Mouse (Mus musculus) brain, adult 2 months (tissue): ENCODE measurements at regions not wholly inside any gene's neighbourhood (a gene's known extent, or its start where the extent isn't known, plus 50 kb on each side); places are given as distances from the start of the nearest gene placed in this dataset.
A peak's percentile ranks its signal among the peaks of the same experiment; 100 is the strongest.

Experiments used
- DNase-seq: peaks from one replicate; pipeline ENCODE4 v3.0.0; 2011; ENCODE audit warnings: low read depth, low spot score

DNA sequence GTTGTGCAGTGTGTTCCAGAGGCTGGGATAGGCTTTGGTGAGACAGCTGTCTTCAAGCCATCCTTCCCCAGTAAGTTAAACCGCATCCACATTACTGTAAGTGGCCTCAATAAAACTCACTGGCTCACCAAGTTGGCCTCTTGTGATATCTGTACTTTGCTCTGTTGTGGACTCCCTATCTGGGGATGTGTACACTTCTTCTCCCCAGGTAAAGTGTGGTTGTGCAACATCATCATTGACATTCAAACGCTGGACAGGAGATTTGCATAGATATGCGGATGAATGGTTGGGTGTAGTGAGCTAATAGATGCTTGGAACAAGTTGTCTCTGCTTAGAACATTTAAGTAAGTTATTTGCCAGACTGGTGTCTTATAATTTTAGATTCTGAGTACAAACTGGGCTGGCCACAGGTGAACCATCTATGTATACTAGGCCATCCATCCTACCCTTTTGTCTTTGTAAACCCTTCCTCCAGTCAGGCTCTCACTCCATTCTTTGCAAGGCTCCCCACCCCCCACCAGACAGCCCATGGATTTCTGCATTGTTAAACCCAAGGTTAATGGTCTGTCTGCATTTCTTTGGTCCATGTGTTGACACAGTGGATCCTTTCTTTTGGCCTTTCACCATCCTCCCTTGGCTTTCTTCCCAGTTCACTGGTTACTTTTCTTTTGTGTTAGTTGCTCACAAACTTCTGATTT, 303.0 kb downstream of the Plpp3 start:
- DNase-seq = no peak

- DNase-seq = no peak
Measured at GRCm38 (mm10) chr4:105460689-105461005, 303.5 kb downstream of the Plpp3 start.

- DNase-seq = no peak
Measured at GRCm38 (mm10) chr4:105467811-105468210, 310.7 kb downstream of the Plpp3 start.

GRCm38 (mm10) chr4:105469300-105469821, 312.2 kb downstream of the Plpp3 start:
- no peak for DNase-seq

- peak; percentile 65 for DNase-seq
Measured at GRCm38 (mm10) chr4:105474765-105475560, 314.7 kb upstream of the Gm12728 start.

DNA sequence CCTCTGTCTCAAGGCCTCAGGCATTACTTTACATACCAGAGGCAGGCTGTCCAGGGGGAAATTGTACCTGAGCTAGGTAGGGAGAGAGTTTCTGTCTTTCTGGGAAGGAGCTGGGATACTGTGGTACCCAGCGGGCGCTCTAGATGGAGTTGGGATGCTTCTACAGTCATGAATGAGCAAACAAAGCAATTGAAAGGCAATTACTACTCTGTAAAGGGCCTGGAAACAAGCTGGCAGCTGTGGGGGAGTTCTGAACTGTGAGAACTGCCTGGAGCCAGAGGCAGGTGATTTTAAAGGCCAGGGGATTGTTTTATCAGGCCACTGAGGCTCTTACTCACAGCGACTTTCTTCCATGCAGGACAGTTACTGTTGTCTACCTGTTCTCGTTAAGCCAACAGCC, 313.3 kb upstream of the Gm12728 start:
- no peak for DNase-seq

DNA sequence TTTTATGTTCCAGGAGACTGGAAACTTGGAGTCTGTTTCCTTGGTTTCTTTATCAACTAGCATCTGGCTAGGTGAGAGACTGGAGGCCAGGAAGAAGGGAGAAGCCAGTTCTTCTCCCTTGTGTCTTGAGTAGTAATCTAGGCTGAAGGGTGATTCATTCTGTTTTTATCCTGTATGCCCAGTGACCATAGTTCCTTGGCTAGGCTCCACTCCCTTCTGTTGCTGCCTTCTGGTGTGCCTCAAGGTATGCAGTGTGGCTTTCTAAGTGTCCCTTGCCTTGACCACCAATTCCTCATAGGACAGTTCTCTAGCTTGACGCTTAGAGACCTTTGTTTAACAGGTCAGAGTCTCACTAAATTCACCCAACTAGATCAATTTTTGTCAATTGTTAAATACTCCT, 303.3 kb upstream of the Gm12728 start:
- DNase-seq = peak; percentile 35

- no peak for DNase-seq
Measured at GRCm38 (mm10) chr4:105496176-105496575, 293.5 kb upstream of the Gm12728 start.

GRCm38 (mm10) chr4:105506190-105506589, 283.5 kb upstream of the Gm12728 start:
- no peak for DNase-seq

DNA sequence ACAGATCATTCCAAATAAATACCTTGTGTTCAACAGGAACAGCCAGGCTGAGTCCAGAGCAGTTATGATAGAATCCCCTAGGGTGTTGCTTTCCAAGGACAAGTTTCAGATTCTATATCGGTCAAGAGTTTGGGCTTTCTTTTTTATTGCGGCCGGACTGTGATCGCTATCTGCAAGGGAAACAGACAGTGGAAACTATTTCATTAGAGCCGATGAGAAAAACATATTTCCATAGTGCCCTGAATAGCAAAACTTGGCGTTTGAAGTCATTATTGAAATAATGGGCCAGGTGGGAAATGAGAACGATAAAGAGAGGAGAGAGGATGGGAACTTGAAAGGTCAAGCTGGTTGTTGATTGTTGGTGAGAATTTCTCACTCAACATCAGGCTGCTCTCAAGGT, 282.4 kb upstream of the Gm12728 start:
- DNase-seq = no peak

DNA sequence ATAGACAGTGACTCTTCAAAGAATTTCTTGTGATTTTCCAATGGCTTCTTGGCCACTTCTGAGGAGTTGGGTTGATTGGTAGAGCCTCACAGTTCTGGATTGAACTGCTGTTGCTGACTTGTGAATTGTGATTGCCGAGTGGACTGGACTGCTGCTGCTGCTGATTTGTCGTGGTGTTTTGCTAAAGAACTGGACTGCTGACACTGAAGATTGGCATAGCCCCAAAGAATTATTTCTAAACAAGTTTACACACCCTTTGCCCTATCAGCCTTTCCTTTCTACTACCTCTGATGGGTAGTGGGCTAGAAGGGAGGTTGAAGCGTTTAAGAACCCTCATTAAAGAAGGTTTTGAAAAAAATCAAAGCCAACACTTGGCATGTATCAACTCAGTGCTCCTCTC, 280.6 kb upstream of the Gm12728 start:
- DNase-seq = no peak

DNA sequence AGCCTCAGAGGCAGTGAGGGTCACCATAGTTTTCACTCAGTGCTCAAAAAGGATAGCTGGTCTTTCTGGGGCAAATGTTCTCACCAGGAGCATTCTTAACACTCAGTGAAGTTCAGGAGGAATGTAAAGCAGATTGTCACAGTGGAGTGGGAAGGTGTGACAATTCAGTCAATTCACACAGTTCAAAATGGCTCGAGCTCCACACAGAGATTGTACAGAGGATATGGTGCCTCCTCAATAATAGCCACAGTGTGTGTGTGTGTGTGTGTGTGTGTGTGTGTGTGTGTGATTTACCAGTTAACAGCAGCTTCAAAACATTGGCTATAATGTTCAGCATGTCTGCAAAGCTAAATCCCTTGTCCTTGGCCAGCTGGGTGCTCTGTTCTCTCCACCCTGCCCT, 279.3 kb upstream of the Gm12728 start:
- peak; percentile 57 for DNase-seq

- DNase-seq = no peak
Measured at GRCm38 (mm10) chr4:105525135-105525534, 264.5 kb upstream of the Gm12728 start.

GRCm38 (mm10) chr4:105526755-105527154, 262.9 kb upstream of the Gm12728 start:
- no peak for DNase-seq

GRCm38 (mm10) chr4:105527316-105527715, 262.4 kb upstream of the Gm12728 start:
- no peak for DNase-seq

DNA sequence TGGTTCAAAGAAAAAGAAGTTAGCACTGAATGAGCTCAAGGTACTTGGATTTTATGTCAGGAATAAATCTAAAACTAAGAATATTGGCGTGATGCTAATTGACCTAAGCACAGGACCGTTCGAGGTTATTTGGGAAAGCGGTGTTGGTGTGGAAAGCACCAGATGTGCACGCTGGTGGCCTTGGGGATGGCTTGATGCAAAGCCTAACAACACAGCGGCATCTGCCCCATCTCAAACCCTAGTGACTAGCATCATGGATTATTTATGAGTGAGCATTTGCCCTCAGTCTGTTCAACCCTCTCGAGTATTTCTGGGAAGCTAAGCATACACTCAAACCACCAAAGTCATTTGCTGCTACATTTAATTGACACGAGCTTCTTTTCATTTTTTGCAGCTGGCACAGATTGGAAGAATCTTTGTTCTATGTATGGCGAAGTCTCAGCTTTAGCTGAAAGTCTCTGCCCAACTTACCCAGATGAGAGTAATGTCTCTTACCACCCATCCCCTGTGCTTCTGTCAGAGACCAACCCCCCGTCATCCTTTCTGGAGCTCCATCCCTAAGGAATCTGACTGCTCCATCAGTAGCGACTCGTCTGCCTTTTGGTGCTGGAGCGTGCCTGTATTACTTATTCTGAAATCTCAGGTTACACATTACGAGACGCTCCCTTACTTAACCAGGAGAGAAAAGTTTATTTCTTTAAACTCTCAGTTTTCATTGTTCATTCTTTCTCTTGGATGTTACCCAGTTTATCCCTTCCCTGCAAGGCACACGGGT, 257.8 kb upstream of the Gm12728 start:
- DNase-seq = peak; percentile 2

- peak; percentile 3 for DNase-seq
Measured at GRCm38 (mm10) chr4:105535451-105535850, 254.2 kb upstream of the Gm12728 start.

DNA sequence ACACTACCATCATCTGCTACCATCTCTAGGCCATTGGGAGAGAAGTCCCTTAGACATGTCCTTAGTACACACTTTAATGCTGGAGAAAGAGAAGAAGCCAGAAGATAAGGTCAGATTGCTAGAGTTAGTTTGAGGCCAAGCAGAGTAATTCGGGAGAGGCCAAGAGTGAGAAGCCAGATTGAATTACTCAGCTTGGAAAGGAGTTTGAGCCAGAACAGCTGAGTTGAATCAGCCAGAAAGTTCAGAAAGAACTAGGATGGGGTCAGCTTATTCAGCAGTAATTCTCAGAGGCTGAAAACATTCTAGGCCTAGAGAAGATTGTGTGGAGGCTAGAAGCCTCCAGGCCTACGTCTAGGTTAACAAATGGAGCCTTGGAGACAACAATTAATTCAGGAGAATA, 244.2 kb upstream of the Gm12728 start:
- no peak for DNase-seq

GRCm38 (mm10) chr4:105549744-105550440, 239.8 kb upstream of the Gm12728 start:
- DNase-seq = no peak

DNA sequence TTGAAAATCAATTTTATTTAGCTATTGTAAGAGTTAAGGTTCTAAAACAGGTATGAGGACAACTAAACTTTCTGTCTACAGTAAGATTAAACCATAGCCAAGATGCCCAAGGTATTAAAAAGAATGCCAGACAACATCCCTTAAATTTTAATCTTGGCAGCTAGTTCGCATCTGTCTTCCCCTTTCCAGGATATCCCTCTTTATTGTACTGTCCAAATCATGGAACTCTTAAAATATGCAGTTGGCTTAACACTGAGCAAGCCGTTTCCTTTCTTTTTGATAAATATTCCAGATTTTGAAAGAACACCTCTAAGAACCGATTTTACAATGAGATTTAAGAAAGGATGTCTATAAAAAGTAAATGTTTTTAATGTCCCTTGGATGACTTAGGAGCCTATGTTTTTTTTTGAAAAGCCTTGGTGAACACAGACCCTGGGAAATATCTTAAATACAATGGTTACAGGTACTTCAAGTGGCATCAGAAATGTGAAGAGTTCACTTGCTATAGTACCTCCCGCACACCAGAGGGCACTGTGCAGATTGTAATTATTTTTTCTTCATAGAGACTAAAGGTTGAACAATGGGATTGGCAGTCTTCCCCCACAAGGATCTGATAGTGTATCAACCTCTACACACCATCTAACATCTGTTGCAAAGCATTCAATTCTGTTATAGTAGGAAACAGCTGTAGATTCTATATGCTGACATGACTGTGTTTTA, 237.5 kb upstream of the Gm12728 start:
- no peak for DNase-seq

GRCm38 (mm10) chr4:105554994-105555393, 234.7 kb upstream of the Gm12728 start:
- DNase-seq = no peak
